18 mouse cellular contexts compared by ENCODE assay signal in the genomic region with DNA sequence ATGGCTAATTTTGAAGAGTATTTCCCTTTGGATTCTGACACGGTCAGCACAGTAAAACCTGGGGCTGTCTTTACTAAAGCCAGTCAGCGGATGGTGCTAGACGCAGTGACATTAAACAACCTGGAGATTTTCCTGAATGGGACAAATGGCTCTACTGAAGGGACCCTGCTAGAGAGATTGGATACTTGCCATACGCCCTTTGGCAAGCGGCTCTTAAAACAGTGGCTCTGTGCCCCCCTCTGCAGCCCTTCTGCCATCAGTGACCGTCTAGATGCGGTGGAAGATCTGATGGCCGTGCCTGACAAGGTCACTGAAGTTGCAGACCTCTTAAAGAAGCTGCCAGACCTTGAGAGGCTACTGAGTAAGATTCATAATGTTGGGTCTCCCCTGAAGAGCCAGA. TPM values are rescaled to one million over a fixed set of nuclear protein-coding genes. Genes with fewer than 3 reads are reported as not detected.
DNase-seq lines count a peak whose midpoint lies in the region; TF ChIP-seq lines count a peak whose summit lies in the region.
"Had no signal": no experiment of that assay in that cellular context is flagged by ENCODE, and none has a peak within 500 bp of the region (broad histone marks: within the 10 kb centered on the region; RNA-seq: fewer than 3 reads in every experiment).

No protein-coding gene starts in this region.

- intact Hi-C loops in left cerebral cortex, postnatal 4 days (cut with DNase I): no loop called here
- intact Hi-C loops in gastrocnemius, postnatal 14 days (cut with DNase I; ENCODE audit: low total_unique reads): no loop called here

- H3K9me3 ChIP-seq in E14TG2a.4 (ENCODE audit: low read length) (no peaks in the 10 kb centered on the region), ES-E14 (ENCODE audit: control insufficient read depth, insufficient read depth, low read depth, low read length) (no peaks in the 10 kb centered on the region)
- H3K9me3 ChIP-seq: embryonic facial prominence, embryonic 15.5 days; forebrain, embryonic 15.5 days; heart, embryonic 13.5 days; hindbrain, embryonic 12.5 days had no signal

- no peak for TF ChIP-seq CTCF in E14TG2a.4 (conservative IDR thresholded peaks at IDR 0.05; ENCODE audit: low read length)

- no peaks in the 10 kb centered on the region for H3K27me3 ChIP-seq in E14TG2a.4 (ENCODE audit: insufficient read depth, low read length)
- H3K27me3 ChIP-seq: CH12.LX; embryonic facial prominence, embryonic 15.5 days; forebrain, embryonic 15.5 days; heart, embryonic 13.5 days; hindbrain, embryonic 12.5 days had no signal

- H3K4me1 ChIP-seq in E14TG2a.4 (replicated peaks; ENCODE audit: low read depth, low read length) (peaks cover 83% of the 10 kb centered on the region), ES-E14 (ENCODE audit: control insufficient read depth in 2 of 2, insufficient read depth in 2 of 2, low read length in 2 of 2, poor library complexity in 1 of 2) (peaks cover 0 to 3% of the 10 kb centered on the region in 2 experiments; a peak in 3 of 4 replicates)
- H3K4me1 ChIP-seq: embryonic facial prominence, embryonic 15.5 days had no signal

- peak; percentile 19 to 26 for DNase-seq in cerebellum, postnatal 25 days
- DNase-seq in cerebellum, adult 9-10 months: no peak
- peak; percentile 56 for DNase-seq in left cerebral cortex, postnatal 4 days
- no peak for DNase-seq in left cerebral cortex, adult 9 months (ENCODE audit: low spot score in 2 of 2)
- DNase-seq in ES-E14 (ENCODE audit: low read depth, low spot score): no peak
- DNase-seq in gastrocnemius, postnatal 14 days: no peak
- DNase-seq: adrenal gland, postnatal 10 days; cerebellum, adult 11-12 months; embryo, embryonic 11 days; heart, postnatal 36 days; kidney, adult 2 months had no signal

- H3K36me3 ChIP-seq in E14TG2a.4 (ENCODE audit: insufficient read depth, low read length): peaks cover 100% of the 10 kb centered on the region
- H3K36me3 ChIP-seq in ES-E14 (ENCODE audit: control insufficient read depth, insufficient read depth, low read length, poor library complexity, severe bottlenecking): peaks cover 77% of the 10 kb centered on the region

- H3K4me3 ChIP-seq in E14TG2a.4 (replicated peaks; ENCODE audit: low read length): peak overlapping the region; percentile 61
- H3K4me3 ChIP-seq in ES-E14 (ENCODE audit: insufficient read depth in 1 of 2, low read depth in 1 of 2, low read length in 2 of 2, poor library complexity in 1 of 2, severe bottlenecking in 1 of 2): peak overlapping the region; percentile 8 to 47; a peak in 3 of 4 replicates
- H3K4me3 ChIP-seq: embryonic facial prominence, embryonic 15.5 days; erythroblast, embryonic 14.5 days; forebrain, embryonic 15.5 days; heart, embryonic 13.5 days; hindbrain, embryonic 12.5 days had no signal

- no peak overlapping the region for H3K27ac ChIP-seq in ES-E14 (ENCODE audit: insufficient read depth, low read depth, low read length, poor library complexity, severe bottlenecking)
- H3K27ac ChIP-seq: embryonic facial prominence, embryonic 15.5 days; forebrain, embryonic 15.5 days; heart, embryonic 13.5 days; hindbrain, embryonic 12.5 days had no signal

- in situ Hi-C loops in ES-E14 (cut with MboI; ENCODE audit: low sequenced_read_pairs in 2 of 2, unreplicated experiment in 2 of 2): no loop called here

- peak overlapping the region; percentile 24; the same call in 1 of the 2 replicates for H3K9ac ChIP-seq in ES-E14 (ENCODE audit: insufficient read depth, low read depth, low read length, poor library complexity, severe bottlenecking)
- H3K9ac ChIP-seq: embryonic facial prominence, embryonic 15.5 days; forebrain, embryonic 15.5 days; heart, embryonic 13.5 days; hindbrain, embryonic 12.5 days had no signal

TF ChIP-seq in ES-E14, 5 proteins besides CTCF, POLR2A, EP300 and RAD21:
- TF ChIP-seq ZNF384 (IDR thresholded peaks at IDR 0.05; ENCODE audit: low read depth, low read length) (no peak), HCFC1 (IDR thresholded peaks at IDR 0.05; ENCODE audit: borderline replicate concordance, insufficient read depth, low read length) (no peak), CHD2 (IDR thresholded peaks at IDR 0.05; ENCODE audit: low read depth, low read length) (no peak), MAFK (IDR thresholded peaks at IDR 0.05; ENCODE audit: insufficient read depth, low read depth, low read length) (no peak), ZC3H11A (IDR thresholded peaks at IDR 0.05; ENCODE audit: borderline replicate concordance, low read depth, low read length) (no peak)

RNA-seq across cellular contexts. Expression of a gene that starts 11.1 kb away (rescaled TPM):
- 10 to 100 TPM; 20.7 to 21.0 TPM for total RNA-seq in left cerebral cortex, postnatal 4 days (2021)
- 215 and 247 TPM in 2 replicates for total RNA-seq in ES-E14 (2012; rRNA removed)
- total RNA-seq in gastrocnemius, postnatal 14 days (2021): 1 to 10 TPM; 4.1 to 5.0 TPM

Comparison
In these comparisons a context has a peak if more than half of its experiments do, and no peak if none do; other contexts are left out.
1. DNase-seq: peak in cerebellum, postnatal 25 days (2 of 2) and left cerebral cortex, postnatal 4 days (single experiment); none in cerebellum, adult 9-10 months (single experiment), left cerebral cortex, adult 9 months (0 of 2), ES-E14 (single experiment) and gastrocnemius, postnatal 14 days (single experiment).